Mouse (Mus musculus): Measurements from ENCODE around the gene Xylt1.

Gene Xylt1

DNA sequence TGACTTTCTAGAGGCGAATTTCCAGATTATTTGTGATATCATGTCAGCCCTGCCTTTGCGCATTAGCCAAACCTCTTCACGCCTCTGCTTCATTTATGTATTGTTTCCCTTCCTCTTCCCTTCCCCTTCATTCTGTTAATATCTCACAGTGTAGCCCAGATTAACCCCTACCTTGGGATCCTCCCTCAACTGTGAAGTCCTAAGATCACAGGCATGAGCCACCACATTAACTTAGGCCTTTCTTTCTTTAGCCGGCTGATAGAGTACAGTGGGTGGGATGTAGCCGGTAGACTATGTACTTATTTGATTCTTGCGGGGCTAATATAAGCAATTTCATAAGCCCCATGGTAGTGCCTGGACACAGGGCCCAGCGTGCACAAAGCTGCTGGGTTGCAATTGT lies 62.4 kb downstream of the Xylt1 start:
- no peak for TF ChIP-seq GATA4 (IDR thresholded peaks at IDR 0.05; ENCODE audit: insufficient replicate concordance, low read length)

DNA sequence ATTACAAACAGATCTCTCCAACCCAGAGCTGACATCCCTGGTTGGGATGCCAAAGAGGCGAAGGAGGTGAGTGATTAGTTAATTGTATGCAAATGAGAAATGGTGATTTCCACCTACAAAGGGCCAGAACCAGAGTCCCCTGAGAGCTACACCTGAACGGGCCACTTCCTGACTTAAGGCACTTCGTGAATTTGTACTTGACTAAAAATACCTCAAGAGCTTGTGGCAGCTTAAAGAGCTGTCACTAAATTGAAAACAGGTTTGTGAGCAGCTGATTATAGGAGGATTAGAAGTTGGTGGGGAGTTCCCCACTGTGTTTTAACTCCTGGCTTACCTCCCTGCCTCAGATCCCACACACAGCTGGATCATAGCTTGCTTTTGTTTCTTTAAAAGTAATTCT lies 64.7 kb downstream of the Xylt1 start:
- no peak for TF ChIP-seq GATA4 (IDR thresholded peaks at IDR 0.05; ENCODE audit: insufficient replicate concordance, low read length)

DNA sequence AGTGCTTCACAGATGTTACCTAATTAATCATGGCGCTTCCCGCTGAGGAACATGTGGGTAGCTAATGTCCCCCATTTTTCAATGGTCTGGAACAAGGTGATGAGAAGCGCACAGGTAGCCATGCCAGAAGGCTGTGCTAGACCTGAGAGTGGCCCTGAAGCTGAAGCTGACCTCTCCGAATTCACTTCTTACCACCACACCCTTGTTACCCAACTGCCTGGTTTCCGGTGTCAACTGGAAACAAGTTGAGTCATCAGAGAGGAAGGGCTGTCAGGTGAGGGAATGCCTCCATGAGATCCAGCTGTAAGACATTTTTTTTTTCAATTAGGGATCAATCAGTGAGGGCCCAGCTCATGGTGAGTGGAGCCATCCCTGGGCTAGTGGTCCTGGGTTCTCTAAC lies 68.8 kb downstream of the Xylt1 start:
- TF ChIP-seq GATA4 (IDR thresholded peaks at IDR 0.05; ENCODE audit: insufficient replicate concordance, low read length), result no peak

DNA sequence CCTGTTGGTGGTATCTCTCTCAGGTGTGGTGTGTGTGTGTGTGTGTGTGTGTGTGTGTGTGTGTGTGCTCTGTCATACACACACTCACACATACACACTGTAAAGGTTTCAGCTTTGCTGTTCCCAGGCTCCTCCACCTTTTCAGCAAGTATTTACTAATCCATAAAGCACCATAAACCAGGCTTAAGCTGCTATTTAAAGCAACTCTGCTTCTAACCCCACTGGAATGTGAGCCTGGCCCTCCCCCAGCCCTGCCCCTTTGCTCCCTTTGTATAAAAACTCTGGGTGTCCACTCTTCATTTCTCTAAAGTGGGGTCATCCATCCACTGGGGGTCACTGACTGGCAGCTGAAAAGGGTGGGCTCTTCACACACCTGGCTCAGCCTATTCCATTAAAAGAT lies 70.4 kb downstream of the Xylt1 start:
- no peak for TF ChIP-seq GATA4 (IDR thresholded peaks at IDR 0.05; ENCODE audit: insufficient replicate concordance, low read length)

DNA sequence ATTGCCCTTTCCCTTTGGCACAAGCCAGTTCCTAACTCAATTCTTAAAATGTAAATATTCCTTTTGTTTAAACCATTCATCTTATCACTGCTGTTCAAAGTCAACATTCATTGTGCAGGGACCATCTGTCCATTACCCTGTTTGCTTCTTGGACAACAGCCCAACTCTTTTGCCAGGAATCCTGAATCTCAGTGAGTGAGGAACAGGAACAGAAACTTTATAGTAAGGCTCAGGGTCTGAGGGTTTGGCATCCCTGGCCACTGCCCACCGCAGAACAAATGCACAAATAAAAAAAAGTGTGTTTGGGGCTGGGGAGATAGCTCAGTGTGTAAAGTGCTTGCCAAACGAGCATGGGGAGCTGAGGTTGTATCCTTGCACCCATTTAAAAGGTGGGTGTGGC lies 71.5 kb downstream of the Xylt1 start:
- TF ChIP-seq GATA4 (IDR thresholded peaks at IDR 0.05; ENCODE audit: insufficient replicate concordance, low read length), result no peak

DNA sequence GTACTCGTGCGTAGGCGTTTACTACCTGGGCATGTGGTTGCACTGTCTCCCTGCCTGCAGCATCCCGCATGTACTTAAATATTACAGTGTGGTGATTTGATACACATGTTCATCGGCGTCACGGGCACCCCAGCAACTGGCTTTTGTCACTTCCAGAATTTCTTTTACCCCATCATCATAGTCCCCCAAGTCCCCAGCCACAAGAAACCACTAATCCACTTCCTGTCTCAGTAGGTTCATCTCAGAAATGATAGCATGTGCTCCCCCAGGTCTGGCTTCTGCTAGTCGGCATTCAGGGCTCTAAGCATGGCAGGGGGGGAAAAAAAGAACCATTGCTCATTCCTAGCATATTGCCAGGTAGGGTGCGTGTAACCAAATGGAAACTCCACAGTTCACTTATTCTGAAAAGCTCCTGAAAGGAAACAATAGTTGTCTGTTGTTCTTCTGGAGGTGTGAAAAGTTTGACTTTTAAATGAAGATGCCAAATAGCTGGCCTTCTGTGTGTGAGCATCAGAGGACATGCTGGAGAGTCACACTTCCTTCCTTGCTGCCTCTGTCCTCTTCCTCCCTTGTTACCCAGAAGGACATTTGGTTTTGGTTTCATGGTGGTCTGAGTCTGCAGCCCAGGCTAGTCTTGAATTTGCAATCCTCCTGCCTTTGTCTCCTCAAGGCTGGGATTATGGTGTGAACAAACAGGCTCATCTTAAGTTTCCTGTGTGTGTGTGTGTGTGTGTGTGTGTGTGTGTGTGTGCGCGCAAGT lies 74.2 kb downstream of the Xylt1 start:
- no peak for TF ChIP-seq GATA4 (IDR thresholded peaks at IDR 0.05; ENCODE audit: insufficient replicate concordance, low read length)

DNA sequence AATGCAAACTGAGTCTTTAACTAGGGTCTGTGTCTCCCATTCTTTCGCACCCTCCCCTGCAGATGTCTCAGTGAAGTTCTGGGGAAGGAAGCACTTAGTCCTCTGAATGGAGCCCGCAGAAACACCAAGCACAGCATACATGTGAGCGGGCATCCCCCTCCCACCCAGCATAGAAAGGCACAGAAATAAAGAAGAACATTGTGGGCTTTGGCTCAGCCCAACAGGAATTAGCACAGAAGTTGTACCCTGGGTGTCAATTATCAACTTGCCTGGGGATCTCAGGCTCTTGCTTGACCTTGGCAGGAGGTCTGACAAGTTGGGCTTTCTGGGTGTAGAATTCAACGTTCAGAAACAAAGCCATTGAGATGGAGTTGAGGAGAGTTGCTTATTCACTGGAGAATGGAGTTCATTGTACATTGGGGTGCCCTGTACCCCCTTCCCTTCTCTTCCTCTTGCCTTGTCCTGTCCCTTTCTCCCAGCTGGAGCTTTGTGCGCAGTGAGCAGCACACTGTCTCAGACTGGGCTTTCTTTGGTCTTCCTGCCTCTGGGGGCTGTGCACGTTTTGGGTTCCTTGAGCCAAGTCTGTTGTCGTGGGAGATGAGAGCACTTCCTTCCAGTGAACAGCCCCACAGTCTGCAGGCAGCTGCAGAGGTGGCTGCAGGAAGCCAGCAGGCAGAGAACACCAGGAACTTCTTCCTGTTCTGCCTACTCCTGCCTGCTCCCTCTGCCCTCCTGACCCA lies 81.6 kb downstream of the Xylt1 start:
- TF ChIP-seq GATA4 (IDR thresholded peaks at IDR 0.05; ENCODE audit: insufficient replicate concordance, low read length), result no peak

DNA sequence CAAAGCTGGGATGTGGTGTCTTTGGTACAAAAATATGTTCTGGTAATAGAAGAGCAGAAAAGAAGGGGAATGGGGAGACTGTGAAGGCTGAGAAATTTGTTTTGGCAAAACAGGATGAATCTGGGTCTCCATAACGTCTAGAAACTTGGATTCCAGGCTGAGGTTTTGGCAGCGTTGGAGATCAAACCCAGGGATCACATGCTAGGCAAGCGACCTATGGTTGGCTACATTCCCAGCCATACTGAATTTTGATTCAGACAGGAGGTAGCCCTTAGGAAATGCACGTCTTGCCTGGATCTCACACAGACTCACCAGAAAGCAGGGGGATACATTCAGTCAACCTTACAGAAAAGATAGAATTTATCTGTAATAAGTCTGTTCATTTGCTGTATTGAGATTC lies 84.2 kb downstream of the Xylt1 start:
- TF ChIP-seq GATA4 (IDR thresholded peaks at IDR 0.05; ENCODE audit: insufficient replicate concordance, low read length), result no peak

DNA sequence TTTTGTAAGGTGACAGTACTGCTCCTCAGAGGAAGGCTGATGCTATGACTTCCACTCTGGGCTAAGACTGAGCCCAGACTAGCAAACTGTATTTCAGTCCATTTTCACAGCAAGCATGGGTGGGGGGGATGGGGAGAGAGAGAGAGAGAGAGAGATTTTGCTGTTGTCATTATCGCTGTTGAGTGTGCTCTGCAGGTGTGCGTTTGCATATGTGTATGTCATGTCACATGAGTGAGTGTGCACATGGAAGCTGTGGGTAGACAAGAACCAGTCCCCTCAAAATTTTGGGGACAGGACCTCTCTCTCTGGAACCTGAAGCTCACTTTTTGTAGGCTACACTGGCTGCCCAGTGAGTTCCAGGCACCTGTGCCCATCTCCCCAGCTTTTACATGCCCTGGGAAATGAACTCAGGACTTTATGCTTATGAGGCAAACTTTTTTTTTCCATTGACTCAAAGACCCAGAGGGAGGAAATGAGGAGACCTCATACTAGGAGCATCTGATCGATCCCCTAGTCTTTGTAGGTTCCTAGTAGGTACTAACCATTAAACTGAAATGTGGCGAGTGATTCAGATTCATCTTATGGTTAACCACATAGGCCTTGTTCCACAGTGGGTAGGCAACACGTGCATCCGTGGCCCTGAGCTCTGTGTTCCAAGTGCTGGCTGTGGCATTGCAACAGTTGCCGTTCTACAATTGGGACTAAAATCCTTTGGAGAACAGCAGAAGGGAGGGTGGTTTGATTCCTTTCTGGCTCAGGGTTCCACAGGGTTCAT lies 85.4 kb downstream of the Xylt1 start:
- no peak for TF ChIP-seq GATA4 (IDR thresholded peaks at IDR 0.05; ENCODE audit: insufficient replicate concordance, low read length)

DNA sequence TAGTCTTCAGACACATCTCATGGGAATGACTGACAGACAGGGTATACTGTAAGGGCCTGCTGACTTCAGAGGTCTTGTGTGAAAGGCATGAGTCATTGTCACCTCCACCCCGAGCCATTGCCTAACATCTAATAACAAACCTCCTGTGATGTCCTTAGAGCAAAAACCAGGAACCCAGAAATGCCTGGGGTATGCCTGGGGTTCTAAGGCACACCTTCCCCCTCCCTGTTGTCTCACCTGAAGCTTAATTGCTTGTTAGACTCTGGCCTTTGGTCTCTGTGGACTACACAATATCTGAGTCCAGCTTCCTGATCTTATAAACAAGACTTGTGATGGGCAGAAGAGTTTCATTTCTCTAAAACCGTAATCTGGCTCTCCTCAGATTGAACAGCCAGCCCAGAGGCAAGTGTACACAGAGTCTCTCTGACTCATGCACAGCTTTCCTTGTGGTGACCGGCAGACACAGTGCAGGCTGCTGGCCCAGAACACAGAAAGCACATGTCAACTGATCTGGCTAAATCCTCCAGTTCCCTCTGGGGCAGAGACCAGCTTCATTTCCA lies 89.5 kb downstream of the Xylt1 start:
- no peak for TF ChIP-seq GATA4 (IDR thresholded peaks at IDR 0.05; ENCODE audit: insufficient replicate concordance, low read length)

DNA sequence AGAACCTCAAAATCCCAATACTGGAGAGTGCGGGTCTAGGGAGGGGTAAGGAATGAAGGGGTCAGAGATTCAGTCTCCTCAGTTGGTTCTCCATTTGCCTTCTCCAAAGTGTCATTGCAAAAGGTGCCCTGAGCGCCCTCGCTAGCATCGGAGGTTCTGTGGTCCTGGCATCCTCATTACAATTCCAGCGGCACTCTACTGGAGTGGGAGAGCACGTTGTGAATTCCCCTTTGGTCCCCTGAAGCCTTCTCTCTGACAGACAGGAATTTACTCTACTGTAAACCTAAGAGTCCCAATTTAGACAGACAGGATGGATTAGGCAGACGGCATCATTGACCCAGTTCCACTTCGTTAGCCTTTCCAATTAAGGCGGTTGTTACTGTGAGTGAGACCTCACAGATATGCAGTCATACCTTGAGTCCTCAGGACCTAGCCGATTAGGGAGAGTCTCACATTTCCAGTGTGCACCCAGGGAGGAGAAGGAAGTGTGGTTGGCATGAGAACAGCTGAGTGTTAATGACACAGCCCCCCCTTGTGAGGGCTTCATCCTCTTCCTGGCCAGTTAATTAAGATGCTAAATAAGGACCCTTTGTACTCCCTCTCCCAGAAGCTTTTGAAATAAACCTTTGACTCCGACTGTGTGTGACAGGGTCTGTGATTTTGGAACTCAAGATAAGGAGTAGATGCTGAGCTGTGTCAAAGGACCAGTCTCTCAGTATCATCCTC lies 91.4 kb downstream of the Xylt1 start:
- TF ChIP-seq GATA4 (IDR thresholded peaks at IDR 0.05; ENCODE audit: insufficient replicate concordance, low read length), result no peak

DNA sequence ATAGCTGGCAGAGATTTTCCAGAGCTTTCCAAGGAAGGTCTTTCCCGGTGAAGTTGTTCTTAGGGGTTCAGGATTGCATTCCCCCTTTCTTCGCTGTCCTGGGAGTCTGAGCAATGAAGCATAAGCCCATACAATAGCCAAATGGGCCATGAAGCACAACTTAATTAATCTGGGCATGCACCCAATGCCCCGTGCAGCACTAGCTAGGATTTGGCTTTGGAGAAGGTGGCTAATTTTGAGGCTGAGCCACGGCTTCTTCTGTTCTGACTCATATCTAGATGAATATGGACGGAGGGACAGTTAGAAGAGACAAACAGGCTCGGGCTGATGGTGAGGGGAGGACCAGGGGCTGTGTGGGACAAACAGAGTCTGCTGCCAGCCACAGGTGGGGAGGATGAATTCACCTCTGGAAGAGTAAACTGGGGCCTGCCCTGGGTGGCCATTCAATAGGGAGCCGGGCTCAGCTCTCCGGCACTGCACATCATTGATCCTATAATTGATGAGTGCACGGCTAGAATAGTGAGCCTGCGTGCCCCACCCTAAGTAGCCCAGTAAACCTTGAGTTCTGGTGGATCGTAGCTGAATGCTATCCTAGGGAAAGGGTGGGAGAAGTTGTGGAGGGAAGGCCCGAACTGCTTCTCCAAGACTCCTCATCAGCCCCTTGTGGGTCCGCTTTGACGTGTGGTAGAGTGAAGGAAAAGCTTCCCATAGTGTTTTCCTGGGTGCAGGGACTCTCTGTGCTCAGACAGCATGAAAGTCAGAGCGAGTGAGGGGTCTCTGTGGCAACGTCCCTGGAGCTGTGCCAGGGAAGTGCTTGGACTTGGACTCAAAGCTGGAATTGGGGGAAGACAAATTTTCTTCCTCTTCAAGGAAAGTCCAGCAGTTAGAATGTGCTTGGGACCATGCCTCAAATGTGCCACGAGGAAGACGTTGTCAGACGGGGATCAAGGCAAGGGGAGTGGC lies 92.3 kb downstream of the Xylt1 start:
- no peak for TF ChIP-seq GATA4 (IDR thresholded peaks at IDR 0.05; ENCODE audit: insufficient replicate concordance, low read length)

DNA sequence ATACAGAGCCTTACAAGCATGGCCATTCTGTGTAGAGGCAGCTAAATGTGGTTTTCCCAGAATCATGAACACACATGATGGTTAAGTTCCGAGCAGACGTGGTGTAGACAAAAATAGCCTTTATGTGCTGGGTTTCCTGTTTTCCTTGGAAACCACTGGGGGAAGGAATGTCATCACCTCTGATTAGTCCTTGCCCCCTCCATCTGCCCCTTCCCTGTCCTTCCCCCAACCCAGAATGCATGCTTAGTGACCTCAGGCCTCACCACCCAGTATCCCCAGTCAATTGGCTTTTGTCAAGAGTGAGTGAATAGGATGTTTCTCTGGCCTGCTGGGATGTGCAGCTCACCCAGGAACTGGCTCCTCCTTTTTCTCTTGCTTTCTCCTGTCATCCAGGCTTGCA lies 93.5 kb downstream of the Xylt1 start:
- TF ChIP-seq GATA4 (IDR thresholded peaks at IDR 0.05; ENCODE audit: insufficient replicate concordance, low read length), result no peak

DNA sequence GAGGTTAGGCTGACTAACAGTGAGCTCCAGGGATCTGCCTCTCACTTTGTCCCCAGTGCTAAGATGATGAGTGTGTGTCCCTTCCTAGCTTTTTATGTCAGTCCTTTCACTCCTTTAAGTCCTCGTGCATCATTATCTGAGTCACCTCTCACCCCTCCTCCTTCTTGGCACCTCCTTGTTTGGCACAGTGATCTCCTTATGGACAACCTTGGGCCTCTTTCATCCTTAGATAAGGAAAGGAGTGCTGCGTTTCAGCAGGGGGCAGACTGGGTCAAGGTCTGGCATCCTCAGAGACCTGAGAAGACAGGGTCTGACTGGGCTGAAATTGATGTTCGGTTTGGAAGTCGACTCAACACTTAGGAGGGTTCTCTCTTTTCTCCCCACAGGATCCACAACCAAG lies 94.3 kb downstream of the Xylt1 start:
- TF ChIP-seq GATA4 (IDR thresholded peaks at IDR 0.05; ENCODE audit: insufficient replicate concordance, low read length), result no peak
